Mouse (Mus musculus) brain, adult 2 months (tissue): ENCODE results near the gene Endod1.

ENCODE experiments used
- DNase-seq: peaks from one replicate; pipeline ENCODE4 v3.0.0; 2011; ENCODE audit warnings: low read depth, low spot score

Gene Endod1

GRCm38 (mm10) chr9:14335829-14336228 is 45.5 kb downstream of the Endod1 start:
- no peak for DNase-seq

- no peak for DNase-seq
These were observed 64.7 kb downstream of the Endod1 start for GRCm38 (mm10) chr9:14316618-14317017.

- DNase-seq: no peak
These were observed 66.8 kb downstream of the Endod1 start for GRCm38 (mm10) chr9:14314477-14314876.

- DNase-seq: no peak
These were observed 67.3 kb downstream of the Endod1 start for GRCm38 (mm10) chr9:14313968-14314367.

- DNase-seq: no peak
These were observed 74.0 kb downstream of the Endod1 start for GRCm38 (mm10) chr9:14307341-14307740.

GRCm38 (mm10) chr9:14304262-14304968 is 76.9 kb downstream of the Endod1 start:
- DNase-seq: peak; percentile 32
